Mouse (Mus musculus) retina, embryonic 14.5 days (tissue): ENCODE measurements around the gene Golm1.
A peak's percentile ranks its signal among the peaks of the same experiment; 100 is the strongest.

Source experiments
- DNase-seq: peaks from one replicate; pipeline ENCODE4 v3.0.0-alpha.2; 2015; ENCODE audit warnings: low spot score

Golm1 gene

GRCm38 (mm10) chr13:59676316-59677229 is 962 bp upstream of the Golm1 start:
- DNase-seq, result no peak

GRCm38 (mm10) chr13:59674761-59675150 is 855 bp downstream of the Golm1 start:
- peak; percentile 69 for DNase-seq

GRCm38 (mm10) chr13:59674215-59674614 is 1.4 kb downstream of the Golm1 start:
- peak; percentile 61 for DNase-seq

GRCm38 (mm10) chr13:59673597-59673996 is 2.0 kb downstream of the Golm1 start:
- DNase-seq, result peak; percentile 34

- no peak for DNase-seq
Measured at GRCm38 (mm10) chr13:59672248-59672647, 3.4 kb downstream of the Golm1 start.

GRCm38 (mm10) chr13:59671521-59671920 is 4.1 kb downstream of the Golm1 start:
- peak; percentile 63 for DNase-seq

GRCm38 (mm10) chr13:59669946-59670345 is 5.7 kb downstream of the Golm1 start:
- no peak for DNase-seq

GRCm38 (mm10) chr13:59668501-59669093 is 7.0 kb downstream of the Golm1 start:
- no peak for DNase-seq

- no peak for DNase-seq
Measured at GRCm38 (mm10) chr13:59667763-59668162, 7.8 kb downstream of the Golm1 start.

GRCm38 (mm10) chr13:59663939-59664712 is 11.5 kb downstream of the Golm1 start:
- no peak for DNase-seq

GRCm38 (mm10) chr13:59661966-59662365 is 13.6 kb downstream of the Golm1 start:
- DNase-seq, result no peak

- no peak for DNase-seq
Measured at GRCm38 (mm10) chr13:59661387-59661786, 14.2 kb downstream of the Golm1 start.

GRCm38 (mm10) chr13:59660371-59660770 is 15.2 kb downstream of the Golm1 start:
- DNase-seq, result no peak

- DNase-seq, result no peak
Measured at GRCm38 (mm10) chr13:59657781-59658180, 17.8 kb downstream of the Golm1 start.

GRCm38 (mm10) chr13:59656975-59657388 is 18.6 kb downstream of the Golm1 start:
- DNase-seq, result no peak

GRCm38 (mm10) chr13:59656316-59656832 is 19.2 kb downstream of the Golm1 start:
- DNase-seq, result no peak

GRCm38 (mm10) chr13:59655718-59656315 is 19.8 kb downstream of the Golm1 start:
- no peak for DNase-seq

GRCm38 (mm10) chr13:59654465-59654864 is 21.1 kb downstream of the Golm1 start:
- no peak for DNase-seq

GRCm38 (mm10) chr13:59653136-59653535 is 22.5 kb downstream of the Golm1 start:
- DNase-seq, result no peak

- DNase-seq, result no peak
Measured at GRCm38 (mm10) chr13:59652651-59653050, 23.0 kb downstream of the Golm1 start.

GRCm38 (mm10) chr13:59649781-59650180 is 25.8 kb downstream of the Golm1 start:
- no peak for DNase-seq

GRCm38 (mm10) chr13:59648598-59648997 is 27.0 kb downstream of the Golm1 start:
- no peak for DNase-seq
